Mouse (Mus musculus) kidney, adult 9 months (tissue): ENCODE data around the gene Senp7.
"Not testable (repeated sequence)": the region's sequence is repeated elsewhere in the genome, so short reads cannot be mapped to it uniquely, and the experiment has no call there.

Source experiments
- DNase-seq: peaks from one replicate; pipeline ENCODE4 v3.0.0; 2022

The Senp7 gene

DNA sequence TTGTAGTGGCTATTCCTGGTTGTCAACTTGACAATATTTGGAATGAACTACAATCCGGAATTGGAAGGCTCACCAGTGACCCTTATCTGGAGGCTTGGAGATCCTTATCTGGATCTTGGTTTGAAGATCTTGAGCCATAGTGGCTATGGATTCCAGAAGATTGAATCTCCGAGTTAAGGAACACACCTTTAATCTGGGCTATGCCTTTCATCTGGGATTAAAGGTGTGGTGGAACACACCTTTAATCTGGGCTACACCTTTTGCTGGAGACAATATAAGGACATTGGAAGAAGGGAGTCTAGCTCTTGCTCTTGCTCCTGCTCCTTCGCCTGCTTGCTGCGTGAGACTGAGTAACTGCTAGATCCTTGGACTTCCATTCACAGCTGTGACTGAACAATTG lies at the start of gene Senp7:
Gene Senp7, plus strand, starts transcription at position 301 of the 400 bp plus-strand sequence.
- DNase-seq = not testable (repeated sequence)

GRCm38 (mm10) chr16:56006798-56007197 lies 41.3 kb upstream of the Senp7 start:
- DNase-seq = no peak

GRCm38 (mm10) chr16:56008862-56009261 lies 39.3 kb upstream of the Senp7 start:
- DNase-seq = no peak

GRCm38 (mm10) chr16:56012789-56013743 lies 35.1 kb upstream of the Senp7 start:
- DNase-seq = no peak

DNA sequence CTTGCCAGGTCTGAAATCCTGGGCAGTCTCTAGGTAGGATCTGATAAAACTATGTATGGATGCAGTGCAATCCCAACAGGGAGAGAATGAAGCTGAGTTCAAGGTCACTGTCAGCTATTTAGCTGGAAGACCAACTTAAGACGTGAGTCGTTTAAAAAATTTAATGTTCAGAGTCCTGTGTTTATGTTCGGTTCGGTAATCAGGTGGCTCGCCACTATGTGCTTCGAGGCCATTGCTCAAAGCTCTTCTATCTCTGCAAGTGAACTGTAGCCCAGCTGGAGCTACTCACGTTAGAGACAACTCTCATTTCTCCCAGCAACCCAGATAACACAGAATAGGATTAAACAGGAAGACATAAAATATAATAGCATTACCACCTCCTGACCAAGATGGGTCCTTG lies 34.1 kb upstream of the Senp7 start:
- no peak for DNase-seq

GRCm38 (mm10) chr16:56019660-56020059 lies 28.5 kb upstream of the Senp7 start:
- no peak for DNase-seq

GRCm38 (mm10) chr16:56027854-56028629 lies 20.1 kb upstream of the Senp7 start:
- no peak for DNase-seq

- no peak for DNase-seq
Observed at GRCm38 (mm10) chr16:56028722-56029551, 19.2 kb upstream of the Senp7 start.

DNA sequence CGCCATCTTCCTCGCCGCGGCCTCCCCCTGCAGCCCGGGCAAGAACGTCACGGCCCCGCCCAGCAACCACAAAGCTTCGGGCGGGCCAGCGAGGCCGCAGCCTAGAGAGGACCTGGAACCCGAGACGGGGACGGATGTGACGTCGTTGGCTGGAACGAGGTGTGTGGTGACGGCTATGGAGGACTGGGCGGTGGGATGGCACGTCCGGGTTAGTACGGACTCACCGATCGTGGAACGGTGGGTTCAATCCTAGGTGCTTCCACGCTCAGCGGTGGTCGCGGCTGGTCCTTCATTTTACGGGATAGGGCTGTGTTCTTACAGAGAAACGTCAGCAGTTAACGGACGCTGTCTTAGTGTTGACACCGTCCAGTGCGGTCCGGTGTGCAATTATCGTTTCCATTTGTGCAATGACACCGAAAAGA lies 18.5 kb upstream of the Senp7 start, which contains the start of gene Pcnp:
Gene Pcnp, minus strand, starts transcription at position 79 of the 422 bp plus-strand sequence.
- DNase-seq = peak; percentile 98

- no peak for DNase-seq
Observed at GRCm38 (mm10) chr16:56034566-56034965, 13.6 kb upstream of the Senp7 start.

DNA sequence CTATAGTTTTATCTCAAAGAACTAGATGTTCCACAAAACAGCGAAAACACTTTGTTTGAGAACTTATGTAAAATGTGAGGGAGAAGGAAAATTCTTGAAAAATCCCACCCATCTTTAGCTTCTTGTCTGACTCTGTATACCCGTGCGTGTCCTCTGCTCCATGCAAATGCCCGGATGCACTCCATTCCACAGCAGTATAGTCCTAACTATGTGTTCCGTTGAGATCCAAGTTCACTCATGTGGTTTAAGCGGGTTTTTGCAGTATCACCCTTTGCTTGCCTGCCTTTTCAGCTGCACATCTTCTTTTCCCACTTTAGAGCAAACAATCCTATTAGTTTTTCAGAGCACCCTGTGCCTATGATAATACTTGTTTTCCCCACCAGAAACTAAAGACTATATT lies 11.6 kb upstream of the Senp7 start:
- no peak for DNase-seq

DNA sequence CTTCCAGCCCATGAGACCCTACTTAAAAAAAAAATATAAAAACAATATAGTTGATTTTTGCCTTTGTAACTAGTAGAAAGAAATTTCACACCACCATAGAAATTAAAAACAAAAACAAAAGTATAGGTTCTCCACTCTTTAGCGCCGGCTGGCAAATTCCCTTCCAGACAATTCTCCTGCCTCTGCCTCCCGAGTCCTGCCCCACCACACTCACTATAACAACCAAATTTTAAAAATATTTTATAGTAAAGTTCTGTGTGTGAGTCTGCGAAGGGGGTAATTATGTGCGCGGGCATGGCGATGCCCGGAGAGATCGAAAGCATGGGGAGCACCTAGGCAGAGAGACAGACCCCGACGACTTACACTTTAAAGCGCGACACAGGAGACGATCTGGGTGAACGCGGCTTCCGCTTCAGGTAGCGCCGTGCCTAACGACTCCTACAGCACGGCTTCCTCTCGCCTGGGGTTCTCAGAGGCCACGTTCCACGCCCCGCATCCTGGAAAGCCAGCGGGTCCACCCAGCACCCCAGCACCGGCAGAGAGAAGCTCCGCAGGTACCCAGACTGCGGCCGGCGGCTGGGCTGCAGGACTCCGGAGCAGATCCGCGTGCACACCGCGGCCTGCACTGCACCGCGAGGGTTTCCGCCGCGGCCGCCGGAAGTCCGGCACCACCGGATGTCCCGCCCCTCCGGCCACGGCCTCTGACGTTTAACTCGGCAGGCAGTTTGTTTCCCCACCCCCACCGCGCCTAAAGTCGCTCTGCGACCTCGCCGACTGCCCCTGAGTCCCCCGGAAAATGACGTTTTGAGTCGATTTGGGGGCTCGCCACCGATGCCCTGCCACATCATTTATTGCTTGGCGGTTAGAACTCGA lies 10.8 kb upstream of the Senp7 start, which contains the start of gene Trmt10c:
Gene Trmt10c, minus strand, starts transcription at position 682 of the 873 bp plus-strand sequence.
- DNase-seq = peak; percentile 91

DNA sequence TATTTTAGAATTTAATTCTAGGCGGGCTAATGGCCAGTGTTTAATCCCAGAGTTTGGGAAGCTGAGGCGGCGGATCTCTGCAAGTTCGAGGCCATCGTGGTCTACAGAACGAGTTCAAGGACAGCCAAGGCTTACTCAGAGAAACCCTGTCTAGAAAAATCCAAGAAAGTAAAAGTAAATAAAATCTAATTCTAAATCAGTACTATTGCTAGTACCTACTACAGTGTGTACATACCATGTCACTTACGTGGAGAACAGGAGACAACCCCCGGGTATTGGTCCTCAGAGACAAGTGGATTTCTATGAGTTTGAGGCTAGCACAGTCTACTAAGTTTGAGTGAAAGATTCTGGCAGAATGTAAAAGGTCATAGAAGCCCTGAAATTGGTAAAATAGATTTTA lies 10.0 kb upstream of the Senp7 start:
- DNase-seq = no peak

DNA sequence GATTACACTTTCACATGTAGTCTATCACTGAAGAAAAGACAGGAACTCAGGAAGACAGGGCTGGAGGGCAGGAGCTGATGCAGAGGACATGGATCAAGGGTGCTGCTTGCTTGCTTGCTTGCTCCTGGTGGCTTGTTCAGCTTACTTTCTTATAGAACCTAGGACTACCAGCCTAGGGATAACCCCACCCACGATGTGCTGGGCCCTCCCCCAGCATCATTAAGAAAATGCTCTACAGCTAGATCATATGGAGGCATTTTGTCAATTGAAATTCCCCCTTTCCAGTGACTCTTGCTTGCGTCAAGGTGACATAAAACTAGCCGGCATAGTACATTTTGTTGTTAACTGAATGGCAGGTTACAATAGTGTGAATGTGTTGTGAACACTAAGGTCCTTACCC lies 7.8 kb downstream of the Senp7 start:
- no peak for DNase-seq

DNA sequence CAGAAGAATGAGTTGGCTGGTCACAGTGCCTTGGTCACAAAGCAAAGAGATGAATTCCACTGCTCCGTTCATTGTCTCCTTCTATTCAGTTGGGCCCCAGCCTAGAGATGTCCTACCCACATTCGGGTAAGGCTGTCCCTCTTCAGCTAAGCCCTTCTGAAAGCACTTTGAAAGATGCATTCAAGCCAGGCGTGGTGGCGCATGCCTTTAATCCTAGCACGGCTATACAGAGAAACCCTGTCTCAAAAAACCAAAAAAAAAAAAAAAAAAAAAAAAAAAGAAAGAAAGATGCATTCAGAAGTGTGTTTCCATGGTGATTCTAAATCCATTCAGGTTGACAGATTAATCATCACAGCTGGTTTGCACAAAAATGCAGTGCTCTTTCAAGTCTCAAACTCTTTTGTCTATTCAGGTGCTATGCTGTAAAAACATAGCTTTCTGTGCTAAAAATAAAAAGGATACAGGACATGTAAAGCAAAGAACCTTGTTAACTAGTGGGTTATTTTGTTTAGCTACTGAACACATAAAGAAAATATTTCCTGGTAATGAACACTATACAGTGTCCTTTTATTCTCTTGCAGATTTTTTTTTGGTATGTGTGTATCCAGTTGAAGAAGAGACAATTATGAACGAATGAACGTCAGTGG lies 8.9 kb downstream of the Senp7 start:
- DNase-seq = no peak

DNA sequence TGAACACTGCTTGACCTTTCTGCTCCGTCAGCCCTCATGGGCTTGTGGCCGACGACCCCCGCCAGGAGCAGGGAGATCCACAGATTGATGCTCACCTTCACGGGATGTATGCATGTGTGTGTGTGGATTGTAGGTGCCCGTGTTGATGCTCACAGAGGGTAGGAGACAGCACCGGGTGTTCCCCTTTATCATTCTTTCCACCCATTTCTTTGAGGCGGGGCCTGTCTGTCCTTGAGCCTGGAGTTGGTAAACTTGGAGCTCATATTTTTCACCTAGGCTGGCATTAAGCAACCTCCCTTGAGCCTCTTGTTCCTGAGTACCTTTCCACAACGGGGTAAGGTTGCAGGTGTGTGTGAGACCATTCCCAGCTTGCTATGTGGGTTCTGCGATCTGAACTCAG lies 10.0 kb downstream of the Senp7 start:
- DNase-seq = no peak

GRCm38 (mm10) chr16:56061995-56062594 lies 14.0 kb downstream of the Senp7 start:
- no peak for DNase-seq

- no peak for DNase-seq
Observed at GRCm38 (mm10) chr16:56062981-56063380, 14.8 kb downstream of the Senp7 start.

- DNase-seq = peak; percentile 76
Observed at GRCm38 (mm10) chr16:56064334-56064990, 16.3 kb downstream of the Senp7 start.

DNA sequence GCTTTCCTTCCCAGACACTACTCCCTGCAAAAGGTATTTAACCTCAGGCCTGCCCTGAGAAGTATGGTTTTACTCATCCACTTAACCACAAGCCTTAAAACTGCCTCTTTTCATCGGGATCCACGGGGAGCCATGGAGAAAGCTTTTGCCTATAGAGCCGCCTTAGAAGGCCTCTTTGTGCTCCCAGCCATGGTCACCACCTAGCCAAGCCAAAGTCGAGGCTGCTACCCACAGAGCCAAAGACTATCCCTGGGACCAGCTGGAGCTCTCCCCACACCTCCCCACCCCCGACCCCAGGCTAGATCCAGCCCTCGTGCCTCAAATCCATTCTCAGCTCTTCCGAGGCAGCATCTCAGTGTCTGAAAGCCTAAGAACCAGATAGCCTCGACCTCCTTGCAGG lies 18.0 kb downstream of the Senp7 start:
- DNase-seq = no peak
